Mouse (Mus musculus) cerebellum, postnatal 14 days (tissue): ENCODE measurements around the gene Sgpp2.
A peak's percentile ranks its signal among the peaks of the same experiment; 100 is the strongest.

Experiments used
- DNase-seq, 2 experiments: peaks; one replicate each; pipeline ENCODE4 v3.0.0; 2021; ENCODE audit warnings: mixed read lengths in 2 of 2

Sgpp2 gene

DNA sequence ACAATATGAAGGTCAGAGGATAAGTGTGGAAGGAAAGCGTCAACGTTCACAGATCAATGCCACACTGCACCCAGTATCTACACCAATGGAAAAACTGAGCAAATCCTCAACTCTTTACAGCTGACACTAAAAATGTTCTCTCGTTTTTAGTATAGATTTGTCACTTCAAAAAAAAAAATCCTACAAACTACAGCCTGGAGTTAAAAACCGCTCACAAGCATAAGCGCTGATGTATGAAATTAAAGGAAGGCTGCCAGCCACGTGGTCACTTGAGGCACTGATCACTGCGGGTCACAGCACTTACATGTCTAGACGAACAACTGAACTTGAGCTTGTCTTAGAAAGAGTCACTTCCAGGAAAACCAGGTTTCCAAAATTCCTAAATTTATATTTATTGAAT lies 143.7 kb downstream of the Sgpp2 start:
- DNase-seq, result no peak

DNA sequence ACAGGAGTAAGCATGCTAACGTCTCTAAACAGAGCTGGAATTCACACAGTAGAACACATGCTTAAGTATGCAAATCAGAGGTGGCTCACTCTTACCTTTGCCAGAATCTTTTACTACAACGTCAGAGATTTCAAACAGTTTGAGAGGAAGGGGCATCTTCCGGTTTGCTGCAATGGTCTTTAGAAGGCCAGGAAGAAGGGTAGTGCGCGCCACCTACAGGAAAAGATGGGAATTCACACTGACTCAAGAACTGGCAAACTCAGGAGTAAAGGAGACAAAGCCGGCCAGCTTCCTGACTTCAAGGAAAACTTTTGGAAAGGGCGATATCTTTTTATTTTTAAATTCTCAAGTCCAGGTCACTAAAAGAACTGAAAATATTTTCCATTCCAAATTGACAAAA lies 144.5 kb downstream of the Sgpp2 start:
- peak; percentile 66 to 69 for DNase-seq
